Mouse (Mus musculus) erythroblast, embryonic 14.5 days (primary cell): ENCODE data around the gene Kat2b.

ENCODE experiments used
- GATA1 ChIP-seq: IDR thresholded peaks from 2 replicates; pipeline ENCODE4 v1.6.1; 2012; ENCODE audit warnings: low read length, inconsistent platforms, mixed read lengths
- TAL1 ChIP-seq: IDR thresholded peaks from 3 replicates; pipeline ENCODE4 v1.6.1; 2012; ENCODE audit warnings: low read length, inconsistent platforms, mixed read lengths

DNA sequence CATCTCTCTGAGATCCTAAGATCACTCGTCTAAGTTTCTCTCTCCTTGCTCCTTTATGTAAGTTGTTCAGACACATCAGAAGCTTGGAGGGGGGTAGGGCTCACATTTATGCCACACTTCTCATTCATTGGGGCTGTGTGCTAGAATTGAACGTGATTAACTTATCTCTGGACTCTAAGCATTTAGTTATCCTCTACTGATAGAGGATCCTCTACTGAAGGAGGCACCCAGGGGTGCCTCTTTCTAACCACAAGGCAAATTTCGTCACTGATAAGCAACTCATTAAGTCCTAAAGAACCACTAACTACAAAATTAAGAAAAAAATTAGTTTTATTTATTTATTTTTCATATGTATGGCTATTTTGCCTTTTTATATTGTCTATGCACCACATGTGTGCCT, 55.5 kb downstream of the Kat2b start:
- TF ChIP-seq GATA1 = no peak
- no peak for TF ChIP-seq TAL1
